Mouse (Mus musculus): Measurements from ENCODE around the gene Scfd2. TPM values are rescaled to one million over a fixed set of nuclear protein-coding genes. Genes with fewer than 3 reads are reported as not detected.

The Scfd2 gene
- polyA plus RNA-seq, 1 experiment from 2014 or later, result 14.9 TPM

DNA sequence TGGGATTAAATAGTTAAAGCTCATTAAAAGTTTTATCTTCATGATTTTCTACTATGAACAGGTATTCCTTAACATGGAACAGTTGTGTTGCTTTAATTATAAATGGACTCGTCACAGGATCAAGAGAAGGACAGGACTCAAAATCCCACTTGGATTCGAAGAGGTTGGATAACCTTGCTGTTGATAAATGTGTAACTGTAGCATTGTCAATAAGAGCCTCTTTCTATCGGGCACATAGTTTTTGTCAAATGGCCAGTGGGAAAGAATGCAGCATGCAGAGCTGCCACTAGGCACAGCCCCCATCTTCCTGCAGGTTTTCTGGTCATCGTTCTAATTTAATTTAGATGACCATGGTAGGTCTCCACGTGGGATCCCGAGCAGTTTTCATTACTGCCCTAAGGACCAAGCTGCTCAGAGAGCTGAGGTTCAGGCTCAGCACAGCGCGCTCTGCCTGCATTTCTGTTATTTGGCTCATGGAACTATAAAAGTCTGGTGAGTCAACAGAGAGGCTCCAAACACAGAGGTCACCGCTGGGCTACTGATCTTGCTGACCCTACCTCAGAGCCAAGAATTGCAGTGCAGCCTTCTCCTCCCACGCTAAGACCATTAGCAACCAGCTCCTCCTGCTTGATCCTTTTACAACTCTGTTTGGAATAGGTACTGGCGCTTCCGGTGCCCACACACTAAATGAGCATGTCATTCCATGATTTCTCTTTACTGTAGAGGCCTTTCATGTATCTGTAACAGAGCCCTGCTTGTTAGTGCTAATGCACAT lies 215.9 kb downstream of the Scfd2 start:
- H3K27ac ChIP-seq (replicated peaks), result peak overlapping the region; percentile 1; the same call in 1 of the 2 replicates
- peak; percentile 29 for DNase-seq (ENCODE audit: low spot score)
- peaks cover 28% of the 10 kb centered on the region for H3K4me1 ChIP-seq
- WGBS, result 61% methylated on average over 12 of the region's 12 CpGs
- no peak overlapping the region for H3K4me3 ChIP-seq
- no peaks in the 10 kb centered on the region for H3K9me3 ChIP-seq
- H3K27me3 ChIP-seq (replicated peaks; ENCODE audit: low read depth, poor library complexity, severe bottlenecking), result 0 out of 2 replicates have a peak, but pooled peaks cover 6% of the 10 kb centered on the region
- no peaks in the 10 kb centered on the region for H3K36me3 ChIP-seq (replicated peaks)

DNA sequence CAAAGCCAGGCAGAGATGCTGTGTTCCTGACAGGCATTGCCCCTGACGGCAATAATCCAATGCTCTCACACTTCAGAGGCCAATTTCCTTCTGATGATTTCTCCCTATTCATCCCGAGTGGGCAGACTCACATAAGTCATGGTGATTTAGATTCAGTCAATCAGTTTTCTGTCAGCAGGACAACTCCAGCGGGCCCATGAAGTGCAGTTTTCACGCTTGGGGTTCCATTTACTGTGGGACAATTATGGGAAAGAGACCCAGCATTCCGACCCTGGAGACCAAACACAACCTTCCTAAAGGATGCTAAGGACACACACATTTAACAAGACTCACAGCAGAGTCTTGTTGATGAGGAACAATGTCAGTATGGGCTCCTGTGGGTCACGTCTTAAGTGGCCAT lies 217.1 kb downstream of the Scfd2 start:
- Histone ChIP-seq H3K27me3 (replicated peaks; ENCODE audit: low read depth, poor library complexity, severe bottlenecking) (0 out of 2 replicates have a peak, but pooled peaks cover 6% of the 10 kb centered on the region), H3K27ac (replicated peaks) (no peak overlapping the region), H3K9me3 (no peaks in the 10 kb centered on the region), H3K4me1 (peaks cover 25% of the 10 kb centered on the region), H3K36me3 (replicated peaks) (no peaks in the 10 kb centered on the region), H3K4me3 (no peak overlapping the region)
- 63% methylated on average over 6 of the region's 6 CpGs for WGBS
- no peak for DNase-seq (ENCODE audit: low spot score)

GRCm38 (mm10) chr5:74313542-74313941 lies 218.0 kb downstream of the Scfd2 start:
- no peaks in the 10 kb centered on the region for H3K9me3 ChIP-seq
- H3K27me3 ChIP-seq (replicated peaks; ENCODE audit: low read depth, poor library complexity, severe bottlenecking), result 0 out of 2 replicates have a peak, but pooled peaks cover 6% of the 10 kb centered on the region
- H3K27ac ChIP-seq (replicated peaks), result no peak overlapping the region
- H3K4me1 ChIP-seq, result peaks cover 25% of the 10 kb centered on the region
- WGBS, result 92% methylated on average over 7 of the region's 7 CpGs
- no peak for DNase-seq (ENCODE audit: low spot score)
- no peaks in the 10 kb centered on the region for H3K36me3 ChIP-seq (replicated peaks)
- no peak overlapping the region for H3K4me3 ChIP-seq

DNA sequence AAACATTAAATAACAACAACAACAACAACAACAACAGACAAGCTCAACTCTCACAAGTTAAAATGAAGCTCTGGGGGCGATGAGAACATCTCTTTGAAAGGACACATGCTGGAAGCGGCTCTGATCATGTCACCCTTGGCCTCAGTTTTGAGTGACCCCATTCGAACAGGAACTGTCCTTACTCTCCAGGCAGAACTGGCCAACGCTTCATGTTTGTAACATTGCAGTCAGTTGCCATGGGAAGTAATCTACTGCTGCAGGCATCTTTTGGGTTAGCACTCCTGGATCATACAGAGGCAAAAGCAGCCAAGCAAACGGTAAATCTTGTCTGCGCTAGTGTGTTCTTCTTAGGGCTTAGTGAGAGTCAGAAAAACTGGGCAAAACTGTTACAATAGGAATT lies 219.7 kb downstream of the Scfd2 start:
- 62% methylated on average over 6 of the region's 6 CpGs for WGBS
- H3K9me3 ChIP-seq, result no peaks in the 10 kb centered on the region
- H3K27ac ChIP-seq (replicated peaks), result no peak overlapping the region
- no peaks in the 10 kb centered on the region for H3K36me3 ChIP-seq (replicated peaks)
- no peak for DNase-seq (ENCODE audit: low spot score)
- H3K4me1 ChIP-seq, result peaks cover 25% of the 10 kb centered on the region
- H3K4me3 ChIP-seq, result no peak overlapping the region
- 0 out of 2 replicates have a peak, but pooled peaks cover 6% of the 10 kb centered on the region for H3K27me3 ChIP-seq (replicated peaks; ENCODE audit: low read depth, poor library complexity, severe bottlenecking)

DNA sequence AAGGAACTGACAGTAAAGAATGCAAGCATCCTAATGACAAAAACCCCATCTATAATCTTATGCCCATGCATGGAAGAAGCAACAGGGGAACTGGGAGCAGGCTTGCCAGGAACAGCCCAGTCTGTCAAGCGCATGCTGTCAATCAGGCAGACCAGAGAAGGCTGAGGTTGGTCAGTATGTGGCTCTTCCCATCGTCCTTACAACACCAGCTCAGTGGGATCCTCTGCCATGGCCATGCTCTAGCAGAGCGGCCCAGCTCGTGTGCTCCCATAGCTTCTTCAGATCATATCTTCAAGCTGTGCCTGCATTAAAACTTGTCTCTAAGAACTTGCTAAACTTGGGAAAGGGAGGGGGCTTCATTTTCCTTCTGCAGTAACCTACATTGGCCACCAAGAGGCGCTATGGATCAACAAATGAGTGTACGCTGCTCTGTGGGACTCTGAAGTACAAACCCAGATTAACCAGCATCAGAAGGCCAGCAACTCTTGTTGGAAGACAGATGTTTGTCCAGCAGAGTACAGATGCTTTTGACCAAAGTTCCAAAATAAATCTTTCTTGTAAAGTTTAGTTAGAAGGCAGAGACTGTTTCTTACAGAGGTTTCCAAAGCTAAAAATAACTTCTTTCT lies 220.2 kb downstream of the Scfd2 start:
- 0 out of 2 replicates have a peak, but pooled peaks cover 6% of the 10 kb centered on the region for H3K27me3 ChIP-seq (replicated peaks; ENCODE audit: low read depth, poor library complexity, severe bottlenecking)
- H3K9me3 ChIP-seq, result no peaks in the 10 kb centered on the region
- WGBS, result 29% methylated on average over 6 of the region's 6 CpGs
- peak; percentile 70 for DNase-seq (ENCODE audit: low spot score)
- H3K36me3 ChIP-seq (replicated peaks), result no peaks in the 10 kb centered on the region
- H3K4me3 ChIP-seq, result no peak overlapping the region
- no peak overlapping the region for H3K27ac ChIP-seq (replicated peaks)
- peaks cover 22% of the 10 kb centered on the region for H3K4me1 ChIP-seq

DNA sequence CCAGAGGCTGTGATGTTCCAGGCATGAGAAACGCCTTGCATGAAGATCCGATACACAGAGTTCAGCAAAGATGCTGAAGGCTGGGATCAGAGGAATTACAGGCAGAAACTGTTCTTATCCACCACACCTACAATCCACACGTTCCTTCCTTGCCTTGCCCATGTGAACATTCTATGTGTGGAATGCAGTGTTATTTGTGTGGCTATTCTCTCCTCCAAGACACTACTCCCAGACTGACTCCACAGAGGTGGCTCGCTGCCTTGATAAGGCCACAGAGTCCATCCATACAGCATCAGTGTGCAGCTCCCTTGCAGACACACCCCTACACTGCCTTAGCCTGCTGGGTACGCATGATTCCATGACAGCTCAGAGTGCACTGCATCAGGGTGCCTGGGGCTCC lies 221.5 kb downstream of the Scfd2 start:
- 0 out of 2 replicates have a peak, but pooled peaks cover 6% of the 10 kb centered on the region for H3K27me3 ChIP-seq (replicated peaks; ENCODE audit: low read depth, poor library complexity, severe bottlenecking)
- 83% methylated on average over 5 of the region's 5 CpGs for WGBS
- no peak overlapping the region for H3K27ac ChIP-seq (replicated peaks)
- H3K9me3 ChIP-seq, result no peaks in the 10 kb centered on the region
- H3K4me3 ChIP-seq, result no peak overlapping the region
- peaks cover 19% of the 10 kb centered on the region for H3K4me1 ChIP-seq
- no peak for DNase-seq (ENCODE audit: low spot score)
- no peaks in the 10 kb centered on the region for H3K36me3 ChIP-seq (replicated peaks)

- Histone ChIP-seq H3K9me3 (no peaks in the 10 kb centered on the region), H3K27ac (replicated peaks) (no peak overlapping the region), H3K4me1 (peaks cover 12% of the 10 kb centered on the region), H3K4me3 (no peak overlapping the region), H3K36me3 (replicated peaks) (no peaks in the 10 kb centered on the region), H3K27me3 (replicated peaks; ENCODE audit: low read depth, poor library complexity, severe bottlenecking) (no peaks in the 10 kb centered on the region)
- WGBS, result 85% methylated on average over 5 of the region's 5 CpGs
- no peak for DNase-seq (ENCODE audit: low spot score)
These were observed 224.3 kb downstream of the Scfd2 start for GRCm38 (mm10) chr5:74307242-74307641.

- no peaks in the 10 kb centered on the region for H3K36me3 ChIP-seq (replicated peaks)
- no peak for DNase-seq (ENCODE audit: low spot score)
- peaks cover 11% of the 10 kb centered on the region for H3K4me1 ChIP-seq
- no peak overlapping the region for H3K4me3 ChIP-seq
- 64% methylated on average over 4 of the region's 4 CpGs for WGBS
- H3K9me3 ChIP-seq, result no peaks in the 10 kb centered on the region
- no peak overlapping the region for H3K27ac ChIP-seq (replicated peaks)
- H3K27me3 ChIP-seq (replicated peaks; ENCODE audit: low read depth, poor library complexity, severe bottlenecking), result no peaks in the 10 kb centered on the region
These were observed 225.9 kb downstream of the Scfd2 start for GRCm38 (mm10) chr5:74305533-74306189.

DNA sequence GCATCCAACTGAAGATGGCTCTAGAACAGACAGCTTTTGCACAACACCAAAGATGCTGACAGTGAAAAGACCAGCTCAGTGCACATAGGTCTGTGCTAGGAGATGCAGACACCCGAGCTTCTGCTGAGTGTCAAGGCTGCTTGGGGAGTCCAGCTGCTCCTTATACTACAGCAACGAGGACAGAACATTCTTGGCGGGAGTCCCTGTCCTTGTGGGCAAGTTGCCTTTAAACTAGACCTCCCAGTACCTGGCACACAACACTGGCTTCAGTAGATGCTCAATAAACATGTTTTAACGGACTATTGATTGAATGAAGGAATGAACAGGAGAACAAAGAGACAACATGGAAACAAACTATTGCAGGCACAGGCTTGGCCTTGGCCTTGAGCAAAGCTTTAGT lies 226.8 kb downstream of the Scfd2 start:
- Histone ChIP-seq H3K4me3 (no peak overlapping the region), H3K9me3 (no peaks in the 10 kb centered on the region), H3K27me3 (replicated peaks; ENCODE audit: low read depth, poor library complexity, severe bottlenecking) (no peaks in the 10 kb centered on the region), H3K36me3 (replicated peaks) (no peaks in the 10 kb centered on the region), H3K4me1 (peaks cover 20% of the 10 kb centered on the region), H3K27ac (replicated peaks) (no peak overlapping the region)
- no peak for DNase-seq (ENCODE audit: low spot score)
- 80% methylated on average over 4 of the region's 4 CpGs for WGBS

DNA sequence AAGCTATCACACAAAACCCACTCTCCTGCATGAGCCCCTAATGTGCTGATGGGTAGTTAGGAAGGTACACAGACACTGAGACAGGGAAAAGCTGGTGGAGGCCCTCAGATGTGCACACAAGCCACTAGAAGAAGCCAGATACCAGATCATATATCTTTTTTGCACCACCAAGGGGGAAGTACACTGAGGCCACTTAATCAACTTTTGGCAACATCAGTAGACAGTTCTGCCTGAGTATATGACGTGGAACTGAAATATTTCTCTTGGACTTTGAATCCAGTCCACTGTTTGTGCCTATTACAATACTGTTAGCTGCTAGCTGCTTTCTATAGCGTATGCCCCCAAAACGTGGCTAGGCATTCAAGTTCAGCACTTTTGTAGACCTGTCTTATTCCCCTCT lies 229.2 kb downstream of the Scfd2 start:
- H3K9me3 ChIP-seq, result no peaks in the 10 kb centered on the region
- H3K4me1 ChIP-seq, result peaks cover 23% of the 10 kb centered on the region
- no peak overlapping the region for H3K4me3 ChIP-seq
- WGBS, result 81% methylated on average over 3 of the region's 3 CpGs
- H3K27me3 ChIP-seq (replicated peaks; ENCODE audit: low read depth, poor library complexity, severe bottlenecking), result no peaks in the 10 kb centered on the region
- H3K36me3 ChIP-seq (replicated peaks), result no peaks in the 10 kb centered on the region
- DNase-seq (ENCODE audit: low spot score), result no peak
- H3K27ac ChIP-seq (replicated peaks), result no peak overlapping the region

DNA sequence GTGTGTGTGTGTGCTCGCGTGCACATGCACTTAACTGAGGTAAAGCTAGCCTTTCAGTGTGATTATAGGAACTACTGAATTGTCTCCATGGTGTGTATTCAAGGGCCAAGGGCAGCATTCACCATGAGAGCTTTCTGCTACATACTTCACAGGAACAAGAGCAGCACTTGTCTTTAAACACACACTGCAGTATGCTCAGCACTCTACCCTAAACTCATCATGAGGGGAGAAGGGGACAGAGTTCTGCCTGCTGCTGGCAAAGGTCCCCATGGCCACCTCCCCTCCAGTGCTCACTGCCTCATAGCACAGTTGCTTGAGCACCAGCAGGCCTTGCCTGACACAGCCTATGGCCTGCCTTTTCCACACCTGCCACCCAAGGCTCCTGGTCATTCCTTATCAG lies 230.1 kb downstream of the Scfd2 start:
- Histone ChIP-seq H3K4me1 (peaks cover 24% of the 10 kb centered on the region), H3K9me3 (no peaks in the 10 kb centered on the region), H3K27me3 (replicated peaks; ENCODE audit: low read depth, poor library complexity, severe bottlenecking) (no peaks in the 10 kb centered on the region), H3K4me3 (no peak overlapping the region), H3K27ac (replicated peaks) (no peak overlapping the region), H3K36me3 (replicated peaks) (no peaks in the 10 kb centered on the region)
- 99% methylated on average over 2 of the region's 2 CpGs for WGBS
- no peak for DNase-seq (ENCODE audit: low spot score)

- WGBS, result 52% methylated on average over 5 of the region's 5 CpGs
- Histone ChIP-seq H3K4me1 (peaks cover 28% of the 10 kb centered on the region), H3K27ac (replicated peaks) (no peak overlapping the region), H3K4me3 (no peak overlapping the region), H3K36me3 (replicated peaks) (no peaks in the 10 kb centered on the region), H3K27me3 (replicated peaks; ENCODE audit: low read depth, poor library complexity, severe bottlenecking) (no peaks in the 10 kb centered on the region), H3K9me3 (no peaks in the 10 kb centered on the region)
- DNase-seq (ENCODE audit: low spot score), result no peak
These were observed 230.6 kb downstream of the Scfd2 start for GRCm38 (mm10) chr5:74300931-74301330.

All from embryonic facial prominence, embryonic 10.5 days (tissue).